Mouse (Mus musculus): ENCODE results near the gene Adamts16. TPM values are rescaled to one million over a fixed set of nuclear protein-coding genes. Genes with fewer than 3 reads are reported as not detected.

Gene Adamts16
- total and polyA plus RNA-seq, 3 experiments = 0.33 TPM; not detected in 2

DNA sequence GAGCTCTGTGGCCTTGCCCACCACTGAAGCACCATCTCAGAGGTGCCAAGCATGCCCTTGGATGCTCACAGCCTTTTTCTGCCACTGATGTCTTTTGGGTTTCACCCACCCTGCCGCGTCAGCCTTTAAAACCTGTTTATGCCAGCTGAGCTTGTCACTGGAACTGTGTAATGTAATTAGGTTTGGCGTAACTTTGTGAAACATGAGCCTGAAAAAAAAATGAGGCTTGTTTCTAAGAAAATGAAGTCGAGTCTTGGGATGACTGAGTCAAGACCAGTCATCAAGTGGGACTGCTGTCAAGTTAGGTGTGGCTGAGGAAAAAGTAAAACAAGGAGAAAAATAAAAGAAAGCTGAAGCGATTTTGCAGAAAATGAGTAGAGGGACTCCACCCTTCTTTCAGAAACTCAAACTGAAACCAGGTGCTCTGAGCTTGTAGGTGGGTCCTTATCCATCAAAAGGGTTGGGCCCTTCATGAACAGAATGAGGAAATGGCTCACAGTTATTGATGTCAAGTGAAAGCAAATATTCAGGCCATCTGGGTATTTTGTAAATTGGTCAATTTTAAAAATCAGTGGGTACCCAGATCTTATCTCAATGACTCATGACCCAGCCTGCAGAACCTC, 97.1 kb downstream of the Adamts16 start:
- Histone ChIP-seq H3K4me1 (ENCODE audit: insufficient read depth, low read depth, low read length) (no peaks in the 10 kb centered on the region), H3K4me3 (ENCODE audit: low read depth, low read length) (no peak overlapping the region), H3K9me3 (replicated peaks) (peaks cover 76% of the 10 kb centered on the region), H3K36me3 (replicated peaks) (no peaks in the 10 kb centered on the region), H3K27me3 (ENCODE audit: insufficient read depth, low read length) (no peaks in the 10 kb centered on the region)
- ATAC-seq (ENCODE audit: extremely low read depth, insufficient number of reproducible peaks, low FRiP score, poor library complexity, severe bottlenecking) (no peak), DNase-seq (ENCODE audit: low spot score) (no peak)
- TF ChIP-seq CTCF (IDR thresholded peaks at IDR 0.05; ENCODE audit: low read depth, low read length) (no peak), GATA1 (IDR thresholded peaks at IDR 0.05; ENCODE audit: borderline replicate concordance, low read length) (no peak), TAL1 (conservative IDR thresholded peaks at IDR 0.05; ENCODE audit: low read depth, low read length) (no peak), POLR2AphosphoS5 (IDR thresholded peaks at IDR 0.05; ENCODE audit: insufficient replicate concordance, low read depth, low read length) (no peak), GATA2 (IDR thresholded peaks at IDR 0.05; ENCODE audit: borderline replicate concordance, low read depth, low read length) (no peak)

DNA sequence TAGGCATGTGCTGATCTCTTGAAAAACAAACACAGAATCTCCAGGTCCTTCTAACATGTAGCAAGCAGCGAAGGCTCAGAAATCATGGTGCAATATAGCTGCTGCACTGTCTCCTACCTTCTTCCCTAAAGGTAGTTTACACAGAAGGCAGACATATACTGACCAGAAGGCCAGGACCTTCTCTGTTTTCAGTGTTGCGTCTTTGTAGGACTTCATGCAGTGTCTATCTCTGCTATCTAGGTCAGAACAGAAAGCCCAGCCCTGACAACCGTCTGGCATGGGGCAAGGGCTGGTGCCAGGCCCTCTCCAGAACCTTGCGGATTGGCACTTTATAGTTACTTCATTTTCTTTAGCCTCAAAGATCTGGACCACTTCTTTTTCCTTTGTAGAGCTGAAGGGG, 98.9 kb downstream of the Adamts16 start:
- ATAC-seq (ENCODE audit: extremely low read depth, insufficient number of reproducible peaks, low FRiP score, poor library complexity, severe bottlenecking) (no peak), DNase-seq (ENCODE audit: low spot score) (no peak)
- H3K36me3 ChIP-seq (replicated peaks) = no peaks in the 10 kb centered on the region
- H3K4me3 ChIP-seq (ENCODE audit: low read depth, low read length) = no peak overlapping the region
- H3K4me1 ChIP-seq (ENCODE audit: insufficient read depth, low read depth, low read length) = no peaks in the 10 kb centered on the region
- no peaks in the 10 kb centered on the region for H3K27me3 ChIP-seq (ENCODE audit: insufficient read depth, low read length)
- TF ChIP-seq GATA2 (IDR thresholded peaks at IDR 0.05; ENCODE audit: borderline replicate concordance, low read depth, low read length) = no peak
- no peak for TF ChIP-seq CTCF (IDR thresholded peaks at IDR 0.05; ENCODE audit: low read depth, low read length)
- TF ChIP-seq TAL1 (conservative IDR thresholded peaks at IDR 0.05; ENCODE audit: low read depth, low read length) = no peak
- no peak for TF ChIP-seq POLR2AphosphoS5 (IDR thresholded peaks at IDR 0.05; ENCODE audit: insufficient replicate concordance, low read depth, low read length)
- TF ChIP-seq GATA1 (IDR thresholded peaks at IDR 0.05; ENCODE audit: borderline replicate concordance, low read length) = no peak
- peaks cover 80% of the 10 kb centered on the region for H3K9me3 ChIP-seq (replicated peaks)

DNA sequence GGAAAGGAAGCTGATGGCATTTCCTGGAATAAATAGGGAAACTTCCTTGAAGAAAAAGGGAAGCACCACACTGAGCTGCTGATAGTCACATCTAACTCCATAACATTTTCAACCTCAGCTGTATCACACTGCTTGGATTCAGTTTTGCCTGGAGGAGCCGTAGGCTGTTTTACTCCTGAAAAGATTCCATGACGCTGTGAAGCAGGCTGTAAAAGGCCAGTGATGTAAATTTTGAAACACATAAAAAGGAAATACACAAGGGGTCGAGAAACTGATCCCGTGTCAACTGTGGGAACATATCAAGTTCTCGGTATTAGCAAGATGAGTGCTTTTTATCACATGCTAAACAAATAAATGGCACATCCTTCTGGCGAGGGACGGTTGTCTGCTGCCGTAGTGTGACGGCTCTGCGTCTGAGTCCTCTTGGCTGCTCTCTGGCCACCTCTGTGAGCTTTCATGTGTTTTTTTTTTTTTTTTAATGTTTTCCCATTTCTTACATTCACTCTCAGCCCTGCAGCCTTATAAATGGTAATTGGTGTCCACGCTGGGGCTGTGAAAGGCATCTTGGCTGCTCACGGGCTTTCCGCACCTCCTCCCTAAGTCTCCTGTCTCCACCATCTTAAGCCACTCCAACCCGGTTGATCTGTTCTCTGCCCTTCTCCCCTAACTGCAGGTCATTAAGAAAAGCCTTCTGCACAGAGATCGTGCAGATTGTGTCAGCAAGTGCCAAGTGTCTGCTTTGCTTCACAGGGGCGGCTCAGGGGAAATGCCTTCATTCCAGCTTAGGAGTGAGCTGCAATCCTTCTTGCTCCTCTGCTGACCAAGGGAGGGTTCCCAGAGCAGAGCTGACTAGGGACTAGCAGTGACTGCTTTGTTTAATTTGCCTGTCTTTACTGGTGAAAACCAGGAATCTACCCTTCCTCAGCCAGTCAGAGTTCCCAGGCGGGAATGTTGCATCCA, 101.0 kb downstream of the Adamts16 start:
- H3K4me3 ChIP-seq (ENCODE audit: low read depth, low read length) = no peak overlapping the region
- H3K27me3 ChIP-seq (ENCODE audit: insufficient read depth, low read length) = no peaks in the 10 kb centered on the region
- no peak for ATAC-seq (ENCODE audit: extremely low read depth, insufficient number of reproducible peaks, low FRiP score, poor library complexity, severe bottlenecking)
- TF ChIP-seq CTCF (IDR thresholded peaks at IDR 0.05; ENCODE audit: low read depth, low read length) (no peak), POLR2AphosphoS5 (IDR thresholded peaks at IDR 0.05; ENCODE audit: insufficient replicate concordance, low read depth, low read length) (no peak), TAL1 (conservative IDR thresholded peaks at IDR 0.05; ENCODE audit: low read depth, low read length) (no peak), GATA1 (IDR thresholded peaks at IDR 0.05; ENCODE audit: borderline replicate concordance, low read length) (no peak), GATA2 (IDR thresholded peaks at IDR 0.05; ENCODE audit: borderline replicate concordance, low read depth, low read length) (no peak)
- H3K9me3 ChIP-seq (replicated peaks) = peaks cover 75% of the 10 kb centered on the region
- no peak for DNase-seq (ENCODE audit: low spot score)
- no peaks in the 10 kb centered on the region for H3K36me3 ChIP-seq (replicated peaks)
- H3K4me1 ChIP-seq (ENCODE audit: insufficient read depth, low read depth, low read length) = no peaks in the 10 kb centered on the region

DNA sequence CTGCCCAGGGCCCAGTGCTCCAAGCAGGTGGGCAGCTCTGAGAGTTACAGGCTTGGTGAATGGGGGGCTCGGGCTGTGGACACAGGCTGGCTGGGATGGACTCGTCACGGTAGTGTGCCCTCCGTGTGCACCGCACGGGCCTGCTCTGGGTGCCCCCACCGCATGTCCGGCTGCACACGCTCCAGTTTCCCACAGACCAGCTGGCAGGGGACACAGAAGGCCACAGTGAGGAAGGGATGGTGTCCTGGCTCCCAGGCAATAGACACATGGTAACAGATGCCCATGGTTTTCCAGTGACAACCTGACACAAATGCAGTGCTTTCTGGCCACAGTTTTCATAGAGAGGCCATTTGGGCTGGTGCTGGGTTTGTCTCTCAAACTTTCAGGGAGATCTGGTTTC, 102.8 kb downstream of the Adamts16 start:
- Histone ChIP-seq H3K4me1 (ENCODE audit: insufficient read depth, low read depth, low read length) (no peaks in the 10 kb centered on the region), H3K27me3 (ENCODE audit: insufficient read depth, low read length) (no peaks in the 10 kb centered on the region), H3K36me3 (replicated peaks) (no peaks in the 10 kb centered on the region), H3K4me3 (ENCODE audit: low read depth, low read length) (peak overlapping the region; percentile 1; the same call in 1 of the 2 replicates), H3K9me3 (replicated peaks) (peaks cover 77% of the 10 kb centered on the region)
- no peak for TF ChIP-seq GATA2 (IDR thresholded peaks at IDR 0.05; ENCODE audit: borderline replicate concordance, low read depth, low read length)
- no peak for TF ChIP-seq TAL1 (conservative IDR thresholded peaks at IDR 0.05; ENCODE audit: low read depth, low read length)
- no peak for TF ChIP-seq GATA1 (IDR thresholded peaks at IDR 0.05; ENCODE audit: borderline replicate concordance, low read length)
- no peak for TF ChIP-seq CTCF (IDR thresholded peaks at IDR 0.05; ENCODE audit: low read depth, low read length)
- no peak for TF ChIP-seq POLR2AphosphoS5 (IDR thresholded peaks at IDR 0.05; ENCODE audit: insufficient replicate concordance, low read depth, low read length)
- ATAC-seq (ENCODE audit: extremely low read depth, insufficient number of reproducible peaks, low FRiP score, poor library complexity, severe bottlenecking) (no peak), DNase-seq (ENCODE audit: low spot score) (no peak)

DNA sequence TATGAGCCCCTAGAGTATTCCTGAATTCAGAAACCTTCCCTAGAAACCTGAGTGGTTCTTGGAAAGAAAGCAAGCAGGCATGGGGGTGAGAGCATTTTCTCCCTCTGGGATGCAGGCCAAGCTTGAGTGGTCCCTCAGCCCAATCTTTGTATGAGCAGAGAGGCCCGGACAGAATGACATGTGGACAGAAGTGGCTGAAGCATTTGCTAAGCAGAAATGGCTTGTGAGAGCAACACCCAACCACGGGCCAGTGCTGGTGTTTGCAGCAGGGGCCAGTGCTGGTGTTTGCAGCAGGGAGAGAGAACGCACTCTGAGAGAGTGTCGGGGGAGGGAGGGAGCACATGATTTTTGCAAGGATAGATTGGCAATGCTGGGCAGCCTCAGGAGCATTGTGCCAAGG, 105.2 kb downstream of the Adamts16 start:
- no peak overlapping the region for H3K4me3 ChIP-seq (ENCODE audit: low read depth, low read length)
- peaks cover 74% of the 10 kb centered on the region for H3K9me3 ChIP-seq (replicated peaks)
- no peak for ATAC-seq (ENCODE audit: extremely low read depth, insufficient number of reproducible peaks, low FRiP score, poor library complexity, severe bottlenecking)

DNA sequence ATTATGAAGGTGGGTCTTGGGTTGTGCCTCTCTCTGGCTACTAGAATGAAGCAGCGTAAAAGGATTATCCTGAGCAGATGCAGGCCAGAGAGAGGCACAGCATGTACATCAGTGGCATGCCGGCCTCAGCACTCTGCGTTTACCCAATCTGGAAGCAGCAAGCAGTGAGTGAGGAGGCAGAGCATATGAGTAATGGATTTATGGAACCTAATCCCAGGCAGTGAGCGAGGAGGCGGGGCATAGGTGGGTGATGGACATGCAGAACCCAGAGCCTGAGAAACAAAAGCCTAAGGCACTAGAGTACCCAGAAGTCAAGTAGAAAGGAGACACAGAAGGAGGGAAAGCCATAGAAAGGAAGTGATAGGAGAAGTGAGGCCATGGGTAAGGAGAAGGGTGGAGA, 107.0 kb downstream of the Adamts16 start:
- Histone ChIP-seq H3K4me3 (ENCODE audit: low read depth, low read length) (no peak overlapping the region), H3K36me3 (replicated peaks) (no peaks in the 10 kb centered on the region), H3K27me3 (ENCODE audit: insufficient read depth, low read length) (no peaks in the 10 kb centered on the region), H3K4me1 (ENCODE audit: insufficient read depth, low read depth, low read length) (no peaks in the 10 kb centered on the region), H3K9me3 (replicated peaks) (peaks cover 72% of the 10 kb centered on the region)
- TF ChIP-seq GATA2 (IDR thresholded peaks at IDR 0.05; ENCODE audit: borderline replicate concordance, low read depth, low read length) (no peak), TAL1 (conservative IDR thresholded peaks at IDR 0.05; ENCODE audit: low read depth, low read length) (no peak), CTCF (IDR thresholded peaks at IDR 0.05; ENCODE audit: low read depth, low read length) (no peak), POLR2AphosphoS5 (IDR thresholded peaks at IDR 0.05; ENCODE audit: insufficient replicate concordance, low read depth, low read length) (no peak), GATA1 (IDR thresholded peaks at IDR 0.05; ENCODE audit: borderline replicate concordance, low read length) (no peak)
- ATAC-seq (ENCODE audit: extremely low read depth, insufficient number of reproducible peaks, low FRiP score, poor library complexity, severe bottlenecking) (no peak), DNase-seq (ENCODE audit: low spot score) (no peak)

More for the DNA sequence above, 105.2 kb downstream of the Adamts16 start:
- TF ChIP-seq GATA1 (IDR thresholded peaks at IDR 0.05; ENCODE audit: borderline replicate concordance, low read length) (no peak), CTCF (IDR thresholded peaks at IDR 0.05; ENCODE audit: low read depth, low read length) (no peak), POLR2AphosphoS5 (IDR thresholded peaks at IDR 0.05; ENCODE audit: insufficient replicate concordance, low read depth, low read length) (no peak), TAL1 (conservative IDR thresholded peaks at IDR 0.05; ENCODE audit: low read depth, low read length) (no peak), GATA2 (IDR thresholded peaks at IDR 0.05; ENCODE audit: borderline replicate concordance, low read depth, low read length) (no peak)
- no peaks in the 10 kb centered on the region for H3K27me3 ChIP-seq (ENCODE audit: insufficient read depth, low read length)
- H3K4me1 ChIP-seq (ENCODE audit: insufficient read depth, low read depth, low read length) = no peaks in the 10 kb centered on the region
- no peaks in the 10 kb centered on the region for H3K36me3 ChIP-seq (replicated peaks)
- DNase-seq (ENCODE audit: low spot score) = no peak
